Mouse (Mus musculus): ENCODE results near the gene Mylk2. TPM values are rescaled to one million over a fixed set of nuclear protein-coding genes. Genes with fewer than 3 reads are reported as not detected.

Mylk2 gene
- polyA plus RNA-seq, 1 experiment from 2014 or later: not detected

- Histone ChIP-seq H3K4me3 (replicated peaks) (no peak overlapping the region), H3K36me3 (no peaks in the 10 kb centered on the region), H3K27ac (no peak overlapping the region), H3K4me2 (no peak overlapping the region), H3K4me1 (replicated peaks) (peaks cover 30% of the 10 kb centered on the region), H3K27me3 (no peaks in the 10 kb centered on the region), H3K9me3 (no peaks in the 10 kb centered on the region), H3K9ac (replicated peaks) (no peak overlapping the region)
- 92% methylated on average over 15 of the region's 15 CpGs for WGBS
- ATAC-seq (ENCODE audit: insufficient number of reproducible peaks, insufficient read depth, low FRiP score, low TSS enrichment, low read depth): no peak
Observed at GRCm38 (mm10) chr2:152901296-152901695, 9.9 kb upstream of the Mylk2 start.

DNA sequence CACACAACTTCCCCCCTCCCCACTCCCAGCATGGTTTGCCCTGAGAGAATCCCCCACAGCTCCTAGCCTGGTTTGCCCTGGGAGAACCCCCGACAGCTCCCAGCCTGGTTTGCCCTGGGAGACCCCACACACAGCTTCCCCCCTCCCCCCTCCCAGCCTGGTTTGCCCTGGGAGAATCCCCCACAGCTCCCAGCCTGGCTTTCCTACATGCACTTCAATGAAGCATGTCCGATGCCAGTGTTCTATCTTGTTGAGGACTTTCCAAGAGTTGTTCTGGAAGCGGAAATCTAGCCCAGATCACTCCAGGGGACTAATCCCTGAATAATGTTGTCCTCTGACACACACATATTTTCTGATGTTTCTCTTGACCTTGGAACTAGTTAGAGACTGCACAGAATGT, 8.5 kb upstream of the Mylk2 start:
- Histone ChIP-seq H3K9ac (replicated peaks) (no peak overlapping the region), H3K27me3 (no peaks in the 10 kb centered on the region), H3K4me3 (replicated peaks) (no peak overlapping the region), H3K4me2 (no peak overlapping the region), H3K27ac (no peak overlapping the region), H3K9me3 (no peaks in the 10 kb centered on the region), H3K4me1 (replicated peaks) (peaks cover 44% of the 10 kb centered on the region), H3K36me3 (no peaks in the 10 kb centered on the region)
- WGBS: 35% methylated on average over 3 of the region's 3 CpGs
- ATAC-seq (ENCODE audit: insufficient number of reproducible peaks, insufficient read depth, low FRiP score, low TSS enrichment, low read depth): no peak

DNA sequence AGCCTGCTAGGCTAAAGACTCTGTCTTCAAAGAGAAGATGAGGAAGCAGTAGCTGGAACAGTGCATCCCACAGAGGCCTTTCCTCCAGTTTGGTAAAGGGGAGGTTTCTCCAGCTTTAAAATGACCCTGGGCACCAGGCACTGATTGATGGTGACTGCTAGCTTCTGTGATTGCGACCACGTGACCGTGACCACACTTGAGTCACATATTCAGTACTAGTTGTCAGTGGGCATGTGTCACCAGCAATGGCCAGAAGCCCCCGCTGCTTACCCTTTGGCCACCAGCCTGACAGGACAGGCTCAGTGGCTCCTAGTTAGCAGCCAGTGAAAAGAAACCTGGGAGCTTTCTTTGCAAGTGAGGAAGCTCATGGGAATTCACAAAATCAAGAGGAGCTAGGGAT, 7.6 kb upstream of the Mylk2 start:
- 84% methylated on average over 4 of the region's 4 CpGs for WGBS

DNA sequence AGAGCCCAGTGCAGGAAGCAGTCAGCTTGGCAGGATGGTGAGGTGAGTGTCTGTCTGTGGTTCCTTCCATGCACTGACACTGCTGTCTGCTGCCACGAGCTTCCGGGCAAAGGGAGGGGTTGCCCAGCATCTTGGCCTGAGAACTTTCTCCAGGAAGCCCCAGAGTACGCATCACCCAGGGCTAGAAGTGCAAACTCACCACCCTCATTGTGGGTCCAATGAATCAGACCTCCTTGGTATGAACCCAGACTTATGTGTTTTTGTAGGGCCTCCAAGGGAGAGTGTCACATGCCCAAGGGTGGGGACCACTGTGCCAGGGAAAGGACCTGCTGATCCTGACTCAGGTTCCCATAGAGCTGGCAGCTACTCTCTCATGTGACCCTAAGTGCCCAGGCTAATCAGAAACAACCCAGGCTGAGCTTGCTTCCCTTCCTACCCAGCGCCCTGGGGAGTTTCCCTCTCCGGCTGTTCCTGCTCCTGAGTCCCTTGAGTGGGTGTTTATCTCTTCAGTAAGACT, 7.0 kb upstream of the Mylk2 start:
- WGBS: 72% methylated on average over 5 of the region's 5 CpGs
- Histone ChIP-seq H3K27ac (no peak overlapping the region), H3K9me3 (no peaks in the 10 kb centered on the region), H3K27me3 (no peaks in the 10 kb centered on the region), H3K36me3 (no peaks in the 10 kb centered on the region), H3K4me3 (replicated peaks) (no peak overlapping the region), H3K4me2 (no peak overlapping the region), H3K4me1 (replicated peaks) (peaks cover 46% of the 10 kb centered on the region), H3K9ac (replicated peaks) (no peak overlapping the region)
- no peak for ATAC-seq (ENCODE audit: insufficient number of reproducible peaks, insufficient read depth, low FRiP score, low TSS enrichment, low read depth)

More for the DNA sequence above, 7.6 kb upstream of the Mylk2 start:
- no peak for ATAC-seq (ENCODE audit: insufficient number of reproducible peaks, insufficient read depth, low FRiP score, low TSS enrichment, low read depth)
- H3K4me1 ChIP-seq (replicated peaks): peaks cover 46% of the 10 kb centered on the region
- H3K36me3 ChIP-seq: no peaks in the 10 kb centered on the region
- no peak overlapping the region for H3K4me3 ChIP-seq (replicated peaks)
- H3K27me3 ChIP-seq: no peaks in the 10 kb centered on the region
- no peaks in the 10 kb centered on the region for H3K9me3 ChIP-seq
- H3K4me2 ChIP-seq: no peak overlapping the region
- no peak overlapping the region for H3K27ac ChIP-seq
- H3K9ac ChIP-seq (replicated peaks): no peak overlapping the region

GRCm38 (mm10) chr2:152905036-152905829, 5.9 kb upstream of the Mylk2 start:
- WGBS: 41% methylated on average over 11 of the region's 11 CpGs
- H3K4me1 ChIP-seq (replicated peaks): peaks cover 46% of the 10 kb centered on the region

DNA sequence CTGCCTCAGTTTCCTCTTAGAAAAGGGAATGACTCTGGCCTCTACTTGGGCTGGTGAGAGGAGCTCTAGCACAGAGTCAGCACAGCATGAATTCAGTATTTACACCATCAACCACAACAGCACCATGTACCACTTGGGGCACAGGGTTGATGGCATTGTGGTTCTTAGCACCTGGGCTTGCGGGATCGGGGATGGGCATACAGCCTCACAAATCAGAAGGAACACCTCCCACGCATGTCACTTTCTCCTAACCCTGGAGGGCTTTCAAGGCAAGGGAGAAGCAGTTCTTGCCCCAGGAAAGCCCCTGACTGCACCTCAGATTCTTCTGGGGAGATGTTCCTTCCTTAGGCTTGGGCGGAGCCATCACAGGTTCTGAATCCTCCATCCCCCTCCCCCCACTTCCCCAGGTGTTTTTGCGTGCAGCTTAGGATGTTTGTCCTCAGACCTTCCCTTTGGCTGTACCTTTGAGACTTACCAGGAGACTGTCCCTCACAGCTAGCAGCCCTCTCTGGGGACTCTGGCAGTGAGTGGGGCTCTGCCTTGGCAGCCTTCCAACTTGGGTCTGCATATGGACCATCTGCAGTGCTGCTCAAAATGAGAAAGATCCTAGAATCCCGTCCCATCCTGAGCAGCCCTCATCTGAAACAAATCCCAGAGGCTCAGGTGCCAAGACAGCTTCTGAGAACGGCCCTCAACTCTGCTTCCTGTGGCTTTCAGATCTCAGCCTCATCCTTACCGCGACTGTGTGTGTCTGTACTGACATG, 4.7 kb upstream of the Mylk2 start:
- ATAC-seq (ENCODE audit: insufficient number of reproducible peaks, insufficient read depth, low FRiP score, low TSS enrichment, low read depth): no peak
- Histone ChIP-seq H3K9me3 (no peaks in the 10 kb centered on the region), H3K27ac (no peak overlapping the region), H3K36me3 (no peaks in the 10 kb centered on the region), H3K4me3 (replicated peaks) (no peak overlapping the region), H3K4me2 (no peak overlapping the region), H3K9ac (replicated peaks) (no peak overlapping the region), H3K4me1 (replicated peaks) (peaks cover 46% of the 10 kb centered on the region), H3K27me3 (peaks cover 16% of the 10 kb centered on the region)
- WGBS: 68% methylated on average over 9 of the region's 9 CpGs

More at GRCm38 (mm10) chr2:152905036-152905829, 5.9 kb upstream of the Mylk2 start:
- Histone ChIP-seq H3K9ac (replicated peaks) (0 out of 2 replicates have a peak overlapping the region, but pooled peaks have one; percentile 23), H3K9me3 (no peaks in the 10 kb centered on the region), H3K36me3 (no peaks in the 10 kb centered on the region), H3K4me3 (replicated peaks) (no peak overlapping the region), H3K4me2 (no peak overlapping the region), H3K27me3 (peaks cover 4% of the 10 kb centered on the region), H3K27ac (no peak overlapping the region)
- peak; percentile 56; the same call in 1 of the 2 replicates for ATAC-seq (ENCODE audit: insufficient number of reproducible peaks, insufficient read depth, low FRiP score, low TSS enrichment, low read depth)

DNA sequence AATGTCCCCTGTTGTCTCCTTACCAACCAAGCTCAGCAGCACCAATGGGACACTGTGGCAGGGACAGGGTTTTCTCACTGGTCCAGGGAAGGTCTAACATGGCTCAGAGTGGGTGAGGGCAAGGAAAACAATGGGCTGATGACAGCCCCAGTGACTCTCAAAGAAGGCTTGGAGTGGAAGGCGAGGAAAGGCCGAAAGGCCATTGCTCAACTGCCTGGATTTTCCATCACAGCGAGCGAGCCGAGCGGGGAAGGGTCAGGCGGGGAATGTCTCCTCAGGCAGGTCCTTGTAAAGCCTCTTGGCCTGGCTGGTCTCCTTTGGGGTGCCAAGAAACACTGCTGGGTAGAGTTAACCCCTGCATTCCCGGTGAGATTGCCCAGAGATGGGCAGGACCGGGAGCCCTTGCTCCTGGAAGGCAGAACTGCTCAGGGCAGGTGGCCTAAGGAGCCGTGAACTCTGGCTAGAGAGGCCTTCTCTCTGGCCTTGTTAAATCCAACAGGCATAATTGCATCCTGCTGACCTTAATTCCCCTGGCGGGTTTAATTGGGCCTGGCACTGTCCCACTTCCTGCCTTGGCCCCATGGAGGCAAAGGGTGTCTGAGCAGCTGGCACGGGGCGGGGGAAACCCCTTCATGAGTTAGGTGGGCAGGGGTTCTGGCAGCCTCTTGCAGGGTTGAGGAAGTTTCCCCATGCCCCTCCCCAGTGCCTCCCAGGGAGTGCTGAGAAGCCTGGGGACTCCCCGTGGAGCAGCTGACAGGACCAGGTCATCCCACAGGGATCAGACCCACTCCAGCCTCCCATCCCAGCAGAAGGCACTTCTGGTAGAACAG, 3.8 kb upstream of the Mylk2 start:
- Histone ChIP-seq H3K9ac (replicated peaks) (no peak overlapping the region), H3K27me3 (peaks cover 25% of the 10 kb centered on the region), H3K9me3 (no peaks in the 10 kb centered on the region), H3K4me3 (replicated peaks) (no peak overlapping the region), H3K4me1 (replicated peaks) (peaks cover 44% of the 10 kb centered on the region), H3K36me3 (no peaks in the 10 kb centered on the region), H3K27ac (no peak overlapping the region), H3K4me2 (no peak overlapping the region)
- ATAC-seq (ENCODE audit: insufficient number of reproducible peaks, insufficient read depth, low FRiP score, low TSS enrichment, low read depth): no peak
- 45% methylated on average over 14 of the region's 14 CpGs for WGBS

DNA sequence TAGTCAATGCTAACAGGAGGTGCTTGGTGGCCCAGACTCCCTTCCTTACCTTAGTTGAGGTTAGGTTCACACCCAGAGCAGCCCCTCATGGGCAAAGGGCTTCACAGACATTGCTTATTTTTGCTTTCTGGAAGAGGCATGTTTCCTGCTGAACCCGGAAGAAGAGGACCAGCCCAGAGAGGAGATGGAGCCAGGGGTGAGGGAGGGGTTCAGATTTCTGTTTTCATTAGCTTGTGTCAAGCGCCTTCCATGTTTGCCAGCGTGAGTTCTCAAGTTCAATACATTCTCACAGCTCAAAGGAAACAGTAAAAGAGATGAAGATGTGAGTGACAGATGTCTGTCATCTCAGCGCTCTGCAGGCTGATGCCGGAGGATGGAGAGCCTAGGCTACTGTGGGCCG, 1.3 kb upstream of the Mylk2 start:
- Histone ChIP-seq H3K9ac (replicated peaks) (no peak overlapping the region), H3K4me1 (replicated peaks) (peaks cover 35% of the 10 kb centered on the region), H3K27ac (no peak overlapping the region), H3K4me2 (no peak overlapping the region), H3K9me3 (no peaks in the 10 kb centered on the region), H3K4me3 (replicated peaks) (no peak overlapping the region), H3K27me3 (peaks cover 44% of the 10 kb centered on the region), H3K36me3 (no peaks in the 10 kb centered on the region)
- no peak for ATAC-seq (ENCODE audit: insufficient number of reproducible peaks, insufficient read depth, low FRiP score, low TSS enrichment, low read depth)
- WGBS: 86% methylated on average over 6 of the region's 6 CpGs

DNA sequence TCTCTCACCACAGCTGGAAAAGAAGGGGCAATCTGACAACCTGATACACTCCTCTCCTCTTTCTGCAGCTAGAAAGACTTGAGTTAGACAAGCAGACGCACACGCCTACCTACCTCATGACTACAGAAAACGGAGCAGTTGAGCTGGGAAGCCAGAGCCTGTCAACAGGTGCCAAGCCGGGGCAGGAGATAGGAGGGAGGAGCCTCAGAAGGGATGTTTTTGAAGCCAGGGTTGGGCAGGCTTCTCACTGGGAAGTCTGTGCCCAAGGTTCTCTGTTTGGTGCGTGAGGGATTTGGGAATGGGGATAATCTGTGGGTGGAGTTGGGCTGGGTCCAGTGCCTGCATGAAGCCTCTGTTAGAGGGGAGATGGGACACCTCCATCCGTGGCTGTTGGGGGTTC, 280 bp downstream of the Mylk2 start:
- Histone ChIP-seq H3K9me3 (no peaks in the 10 kb centered on the region), H3K27me3 (peaks cover 44% of the 10 kb centered on the region), H3K27ac (no peak overlapping the region), H3K4me2 (no peak overlapping the region), H3K36me3 (no peaks in the 10 kb centered on the region), H3K9ac (replicated peaks) (no peak overlapping the region), H3K4me3 (replicated peaks) (no peak overlapping the region), H3K4me1 (replicated peaks) (peaks cover 24% of the 10 kb centered on the region)
- ATAC-seq (ENCODE audit: insufficient number of reproducible peaks, insufficient read depth, low FRiP score, low TSS enrichment, low read depth): no peak
- WGBS: 33% methylated on average over 6 of the region's 6 CpGs

- Histone ChIP-seq H3K4me3 (replicated peaks) (no peak overlapping the region), H3K9ac (replicated peaks) (peak overlapping the region; percentile 40; the same call in 1 of the 2 replicates), H3K4me2 (no peak overlapping the region), H3K4me1 (replicated peaks) (peaks cover 10% of the 10 kb centered on the region; the same call in 1 of the 2 replicates), H3K36me3 (no peaks in the 10 kb centered on the region), H3K9me3 (no peaks in the 10 kb centered on the region), H3K27ac (no peak overlapping the region), H3K27me3 (peaks cover 50% of the 10 kb centered on the region)
- no peak for ATAC-seq (ENCODE audit: insufficient number of reproducible peaks, insufficient read depth, low FRiP score, low TSS enrichment, low read depth)
- 32% methylated on average over 7 of the region's 7 CpGs for WGBS
Observed at GRCm38 (mm10) chr2:152913471-152913870, 2.3 kb downstream of the Mylk2 start.

Measured in limb, embryonic 12.5 days (tissue).